Mouse (Mus musculus) intestine, embryonic 16.5 days (tissue): ENCODE results near the gene Avl9. TPM values are rescaled to one million over a fixed set of nuclear protein-coding genes. Genes with fewer than 3 reads are reported as not detected.

Experiments
- ATAC-seq: fragments of 200-750 bp; cut with Nextera tagmentation; 2 replicates; pipeline ENCODE4 v1.8.0; 2017; ENCODE audit warnings: moderate TSS enrichment, moderate library complexity
- H3K27ac ChIP-seq: fragments of 300-500 bp; sonication (generic); 2 replicates; pipeline ENCODE4 v1.5.1; 2014; ENCODE audit warnings: mild to moderate bottlenecking, low read length
- H3K27me3 ChIP-seq: fragments of 300-500 bp; sonication (generic); replicated peaks from 2 replicates; pipeline ENCODE4 v1.6.1; 2014; ENCODE audit warnings: low read length, control low read depth, mixed read lengths; ENCODE audit not compliant: control insufficient read depth, insufficient read depth
- H3K36me3 ChIP-seq: fragments of 300-500 bp; sonication (generic); 2 replicates; pipeline ENCODE4 v1.6.1; 2014; ENCODE audit warnings: low read length, control low read depth; ENCODE audit not compliant: control insufficient read depth, insufficient read depth
- H3K4me1 ChIP-seq: fragments of 300-500 bp; sonication (generic); 2 replicates; pipeline ENCODE4 v1.6.1; 2014; ENCODE audit warnings: low read length, control low read depth, mixed read lengths; ENCODE audit not compliant: control insufficient read depth, insufficient read depth
- H3K4me2 ChIP-seq: fragments of 300-500 bp; sonication (generic); 2 replicates; pipeline ENCODE4 v1.6.1; 2014; ENCODE audit warnings: low read depth, low read length, control low read depth
- H3K4me3 ChIP-seq: fragments of 300-500 bp; sonication (generic); 2 replicates; pipeline ENCODE4 v1.5.1; 2014; ENCODE audit warnings: mild to moderate bottlenecking, low read length
- H3K9ac ChIP-seq: fragments of 300-500 bp; sonication (generic); 2 replicates; pipeline ENCODE4 v1.6.1; 2014; ENCODE audit warnings: low read depth, low read length
- H3K9me3 ChIP-seq: fragments of 300-500 bp; sonication (generic); 2 replicates; pipeline ENCODE4 v1.6.1; 2016; ENCODE audit warnings: low read length, control low read depth; ENCODE audit not compliant: control insufficient read depth
- WGBS: fragments of 180-500 bp; shearing (Covaris S2); extraction: QIAGEN DNeasy Blood & Tissue Kit; methylation state at CpG from one replicate; pipeline ENCODE4 v1.1.7; 2014; 5-methylcytosine and 5-hydroxymethylcytosine counted together
- polyA plus RNA-seq: library from polyadenylated mRNA; unstranded; fragments of >200 nt; fragmentation: Nextera tagmentation; extraction: Ambion mirVana; gene quantifications from 2 replicates; pipeline ENCODE4 v1.2.1, GENCODE M21; 2015

The Avl9 gene
- polyA plus RNA-seq, 1 experiment from 2014 or later: 10.0 TPM

DNA sequence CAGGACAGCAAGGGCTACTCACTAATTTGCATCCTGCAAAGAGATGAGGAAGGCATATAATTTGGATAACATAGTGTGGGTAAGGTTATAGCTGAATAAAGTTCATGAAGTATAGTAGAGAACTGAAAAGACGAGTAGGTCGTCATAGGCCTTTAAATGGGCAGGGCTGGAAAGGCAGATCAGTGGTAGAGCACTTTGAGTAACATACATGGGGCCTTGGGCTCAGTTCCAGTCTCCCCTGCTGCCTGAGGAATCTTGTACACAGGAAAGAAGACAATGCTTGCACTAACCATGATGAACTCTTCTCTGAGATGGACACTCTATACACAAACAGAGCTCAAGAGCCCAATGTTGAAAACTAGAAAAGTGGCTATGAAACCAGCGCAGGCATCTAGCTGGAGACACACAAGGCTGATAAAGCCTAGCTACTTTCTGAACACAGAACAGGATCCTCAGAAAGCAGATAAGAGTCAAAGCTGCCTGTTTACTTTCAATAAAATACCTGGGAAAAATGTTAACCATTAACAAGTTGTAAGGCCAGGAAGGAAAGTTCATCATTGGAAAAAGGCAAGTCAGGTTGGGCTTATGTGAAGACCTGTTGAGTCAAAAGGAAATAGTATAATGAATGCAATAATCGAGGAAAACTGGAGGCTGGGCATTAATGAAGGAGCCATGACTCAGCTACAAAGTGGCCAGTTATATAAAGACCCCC, 69.0 kb downstream of the Avl9 start:
- Histone ChIP-seq H3K27me3 (no peaks in the 10 kb centered on the region), H3K9ac (no peak overlapping the region), H3K4me2 (peak overlapping the region; percentile 29), H3K9me3 (0 out of 2 replicates have a peak, but pooled peaks cover 3% of the 10 kb centered on the region), H3K4me1 (peaks cover 20% of the 10 kb centered on the region), H3K36me3 (peaks cover 19% of the 10 kb centered on the region), H3K4me3 (no peak overlapping the region), H3K27ac (peak overlapping the region; percentile 78)
- ATAC-seq: peak; percentile 85
- 52% methylated on average over 4 of the region's 4 CpGs for WGBS

DNA sequence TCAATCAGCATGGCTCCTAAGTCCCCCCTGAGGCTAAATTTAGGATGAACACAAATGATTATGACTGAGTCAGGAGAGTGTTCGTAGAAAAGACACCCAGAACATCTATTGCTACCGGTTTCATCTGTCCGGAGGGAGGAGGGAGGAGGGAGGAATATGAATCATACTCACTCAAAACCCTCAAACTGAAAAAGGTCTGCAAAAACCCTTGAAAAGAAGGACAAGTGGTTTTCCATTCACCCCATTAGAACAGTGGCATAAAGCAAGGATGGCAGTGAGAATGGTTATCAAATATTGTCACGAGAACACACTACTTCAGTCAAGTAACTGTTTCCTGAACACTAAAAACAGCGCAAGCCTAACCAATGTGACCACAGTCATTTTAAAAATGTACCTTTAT, 70.4 kb downstream of the Avl9 start:
- H3K9ac ChIP-seq: no peak overlapping the region
- H3K9me3 ChIP-seq: 0 out of 2 replicates have a peak, but pooled peaks cover 3% of the 10 kb centered on the region
- WGBS: 75% methylated on average over 5 of the region's 5 CpGs
- H3K27ac ChIP-seq: no peak overlapping the region
- H3K4me3 ChIP-seq: no peak overlapping the region
- no peaks in the 10 kb centered on the region for H3K27me3 ChIP-seq
- no peak for ATAC-seq
- peaks cover 6% of the 10 kb centered on the region; the same call in 1 of the 2 replicates for H3K36me3 ChIP-seq
- H3K4me1 ChIP-seq: peaks cover 23% of the 10 kb centered on the region
- H3K4me2 ChIP-seq: no peak overlapping the region

DNA sequence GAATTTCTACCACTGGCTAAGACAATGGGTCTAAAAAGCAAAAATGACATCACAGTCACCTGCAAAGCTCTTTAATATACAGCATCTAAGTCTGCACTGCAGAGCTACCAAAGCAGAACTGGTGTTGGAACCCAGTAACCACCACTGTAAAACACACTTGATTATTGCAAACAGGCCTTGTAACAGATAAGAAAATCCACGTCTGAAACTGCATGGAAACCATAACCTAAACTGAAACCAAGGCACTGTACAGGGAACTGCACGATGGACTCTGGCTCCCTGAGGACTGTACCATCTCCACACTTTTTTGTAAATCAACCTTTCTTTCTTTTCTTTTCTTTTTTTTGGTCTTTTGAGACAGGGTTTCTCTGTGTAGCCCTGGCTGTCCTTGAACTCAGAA, 73.0 kb downstream of the Avl9 start:
- peak overlapping the region; percentile 9 for H3K27ac ChIP-seq
- 63% methylated on average over 2 of the region's 2 CpGs for WGBS
- H3K4me2 ChIP-seq: no peak overlapping the region
- 0 out of 2 replicates have a peak, but pooled peaks cover 3% of the 10 kb centered on the region for H3K9me3 ChIP-seq
- peaks cover 5% of the 10 kb centered on the region; the same call in 1 of the 2 replicates for H3K36me3 ChIP-seq
- peak; percentile 49; the same call in 1 of the 2 replicates for ATAC-seq
- H3K9ac ChIP-seq: no peak overlapping the region
- H3K4me1 ChIP-seq: peaks cover 20% of the 10 kb centered on the region
- H3K4me3 ChIP-seq: no peak overlapping the region
- no peaks in the 10 kb centered on the region for H3K27me3 ChIP-seq

DNA sequence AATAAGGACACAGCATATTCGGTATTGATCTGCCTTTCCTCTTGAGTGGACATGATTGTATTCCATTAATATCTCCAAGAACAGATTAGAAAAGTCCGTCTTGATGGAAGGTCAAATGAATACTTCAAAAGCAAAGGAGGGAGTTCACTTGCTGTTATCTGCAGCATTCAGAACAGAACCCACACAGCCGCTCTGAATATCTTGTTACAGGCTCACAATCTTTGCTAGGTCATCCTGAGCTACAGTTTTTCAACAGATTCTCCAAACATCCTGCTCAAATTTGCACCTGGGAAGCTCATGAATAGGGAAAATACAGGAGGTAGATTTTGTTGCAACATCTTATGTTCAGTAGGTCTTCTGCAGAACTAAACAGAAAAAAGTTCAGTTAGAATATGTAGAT, 74.6 kb downstream of the Avl9 start:
- H3K27me3 ChIP-seq: no peaks in the 10 kb centered on the region
- 55% methylated on average over 3 of the region's 3 CpGs for WGBS
- H3K9me3 ChIP-seq: 0 out of 2 replicates have a peak, but pooled peaks cover 3% of the 10 kb centered on the region
- H3K36me3 ChIP-seq: peaks cover 5% of the 10 kb centered on the region; the same call in 1 of the 2 replicates
- peaks cover 20% of the 10 kb centered on the region for H3K4me1 ChIP-seq
- ATAC-seq: peak; percentile 25; the same call in 1 of the 2 replicates
- no peak overlapping the region for H3K4me2 ChIP-seq
- H3K27ac ChIP-seq: no peak overlapping the region
- no peak overlapping the region for H3K4me3 ChIP-seq
- H3K9ac ChIP-seq: no peak overlapping the region

DNA sequence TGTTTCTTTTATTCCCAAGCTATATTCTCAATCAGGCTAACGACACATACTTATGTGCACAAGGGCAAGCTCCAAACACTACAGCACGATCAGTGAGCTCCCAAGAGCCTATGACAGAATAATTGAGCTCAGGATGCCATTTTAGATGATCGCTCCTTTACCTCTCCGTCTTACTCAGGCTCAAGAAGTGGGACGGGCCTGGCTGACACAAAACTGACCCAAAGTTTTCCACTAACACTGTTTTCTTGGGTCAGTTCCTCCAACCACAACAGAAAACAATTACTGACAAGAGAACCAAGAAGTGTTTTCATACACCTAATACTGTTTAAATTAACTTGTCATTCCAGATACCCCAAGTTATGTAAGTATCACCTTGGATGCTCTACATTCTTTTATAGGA, 80.1 kb downstream of the Avl9 start:
- Histone ChIP-seq H3K9ac (no peak overlapping the region), H3K4me3 (no peak overlapping the region), H3K36me3 (no peaks in the 10 kb centered on the region), H3K9me3 (no peaks in the 10 kb centered on the region), H3K4me1 (peaks cover 18% of the 10 kb centered on the region), H3K4me2 (no peak overlapping the region), H3K27ac (no peak overlapping the region), H3K27me3 (no peaks in the 10 kb centered on the region)
- ATAC-seq: no peak
- WGBS: 83% methylated on average over 5 of the region's 5 CpGs

DNA sequence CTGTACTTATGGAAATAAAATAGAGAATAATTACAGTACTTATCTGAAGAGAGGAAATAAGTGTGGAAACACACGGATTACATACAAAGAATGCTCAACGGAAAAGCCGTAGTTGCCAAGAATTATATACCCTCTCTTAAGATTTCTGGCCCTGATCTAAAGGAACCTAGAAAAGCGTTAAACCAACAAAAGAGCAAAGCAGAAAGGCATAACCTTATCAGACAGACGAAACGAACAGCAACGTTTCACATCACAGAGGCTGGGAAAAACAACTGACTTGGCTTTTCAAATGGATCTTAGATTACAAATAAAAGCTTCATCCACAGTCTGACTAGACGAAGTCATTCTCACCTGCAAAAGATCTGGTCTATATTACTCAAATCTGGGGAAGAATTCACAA, 81.5 kb downstream of the Avl9 start:
- H3K4me2 ChIP-seq: peak overlapping the region; percentile 72
- H3K27ac ChIP-seq: peak overlapping the region; percentile 100
- peak overlapping the region; percentile 97 for H3K9ac ChIP-seq
- H3K4me1 ChIP-seq: peaks cover 18% of the 10 kb centered on the region
- WGBS: 3% methylated on average over 8 of the region's 8 CpGs
- H3K9me3 ChIP-seq: no peaks in the 10 kb centered on the region
- no peaks in the 10 kb centered on the region for H3K36me3 ChIP-seq
- ATAC-seq: no peak
- H3K27me3 ChIP-seq: no peaks in the 10 kb centered on the region
- H3K4me3 ChIP-seq: peak overlapping the region; percentile 80

DNA sequence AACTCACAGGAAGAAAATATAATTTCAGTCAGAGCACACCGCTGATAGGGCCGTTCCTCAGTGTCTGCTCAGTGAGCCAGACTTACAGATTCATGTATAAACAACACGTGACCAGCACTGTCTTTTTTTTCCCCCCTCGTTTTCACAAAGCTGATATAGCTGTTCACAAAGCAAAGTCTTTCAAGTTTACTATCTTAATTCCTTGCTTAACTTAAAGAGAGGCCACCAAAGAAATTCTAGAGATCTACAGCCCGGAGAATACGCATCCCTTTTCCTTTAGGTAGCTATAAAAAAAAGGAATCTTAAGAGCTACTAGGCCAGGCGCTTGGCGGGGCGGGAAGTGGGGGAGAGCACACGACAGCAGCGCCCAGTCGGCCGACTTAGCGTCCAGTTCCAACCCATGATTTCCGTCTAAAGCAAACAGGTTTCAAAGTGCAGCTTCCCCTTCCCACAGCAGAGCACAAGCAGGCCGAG, 82.0 kb downstream of the Avl9 start:
- no peaks in the 10 kb centered on the region for H3K36me3 ChIP-seq
- H3K4me3 ChIP-seq: peak overlapping the region; percentile 80
- H3K4me1 ChIP-seq: peaks cover 18% of the 10 kb centered on the region
- no peaks in the 10 kb centered on the region for H3K9me3 ChIP-seq
- H3K27me3 ChIP-seq: no peaks in the 10 kb centered on the region
- peak overlapping the region; percentile 97 for H3K9ac ChIP-seq
- peak overlapping the region; percentile 100 for H3K27ac ChIP-seq
- ATAC-seq: peak; percentile 49
- H3K4me2 ChIP-seq: peak overlapping the region; percentile 72
- WGBS: 0% methylated on average over 16 of the region's 16 CpGs

DNA sequence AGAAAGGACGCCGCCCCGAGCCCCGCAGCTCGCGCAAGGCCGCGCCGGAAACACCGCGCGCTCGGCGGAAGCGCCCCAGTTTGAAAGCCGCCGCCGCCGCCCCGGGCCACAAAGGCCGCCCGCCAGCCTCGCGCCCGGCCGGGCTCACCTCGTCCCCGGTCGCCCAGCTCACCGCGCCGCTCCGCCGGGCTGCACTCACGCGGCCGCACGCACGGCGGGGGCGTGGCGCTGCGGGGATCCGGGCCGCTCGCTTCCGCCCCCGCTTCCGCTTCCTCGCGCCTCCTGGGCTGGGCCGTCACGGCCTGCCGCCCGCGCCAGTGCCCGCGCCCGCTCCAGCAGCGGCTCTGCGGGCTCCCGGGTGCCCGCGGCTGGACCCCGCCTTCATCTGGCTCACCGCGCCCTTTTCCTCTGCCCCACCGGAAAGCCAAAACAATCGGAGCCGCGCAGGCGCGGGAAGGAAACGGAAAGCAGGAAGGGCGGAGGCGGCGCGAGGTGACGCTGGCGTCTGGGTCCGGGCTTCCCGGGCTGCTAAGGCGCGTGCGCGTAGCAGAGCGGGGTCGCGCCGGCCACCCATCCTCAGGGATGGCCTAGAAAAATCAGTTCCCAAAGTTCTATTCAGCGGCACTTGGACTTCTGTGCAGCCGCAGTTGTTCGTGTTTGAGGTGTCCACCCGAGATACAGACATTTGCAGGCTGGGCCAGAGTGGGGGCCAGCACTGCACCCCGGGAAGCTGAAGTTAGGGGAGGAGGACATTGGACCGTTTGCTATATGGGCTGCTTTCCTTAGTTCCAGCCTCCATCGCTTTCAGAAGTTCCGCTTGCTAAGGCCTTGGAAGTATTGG, 82.8 kb downstream of the Avl9 start, which contains the start of gene Kbtbd2:
Gene Kbtbd2 (minus strand): TSS at position 503 of the 841 bp plus-strand sequence.
- Histone ChIP-seq H3K27me3 (no peaks in the 10 kb centered on the region), H3K4me2 (peak within 1 kb of the TSS; percentile 86), H3K4me1 (peaks cover 18% of the 10 kb centered on the region), H3K36me3 (no peaks in the 10 kb centered on the region), H3K9ac (peak within 1 kb of the TSS; percentile 97), H3K27ac (peak within 1 kb of the TSS; percentile 100), H3K9me3 (no peaks in the 10 kb centered on the region), H3K4me3 (peak within 1 kb of the TSS; percentile 80)
- peak; percentile 95 for ATAC-seq
- under 1% methylated on average over 87 of the region's 98 CpGs for WGBS

DNA sequence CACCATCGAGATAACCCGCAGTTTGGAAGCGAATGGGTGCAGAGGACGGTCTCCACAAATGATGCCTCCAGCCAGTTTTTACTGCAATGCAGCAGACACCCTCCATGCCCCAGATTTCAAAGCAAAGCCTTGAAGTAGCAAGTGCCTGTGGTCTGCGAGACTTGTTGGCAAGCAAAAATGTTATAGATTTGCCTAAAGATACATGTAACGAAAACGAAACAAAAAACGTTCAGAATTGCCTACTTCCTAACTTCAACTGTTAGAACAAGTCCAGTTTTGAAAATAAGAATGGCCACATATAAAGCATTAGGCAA, 83.4 kb downstream of the Avl9 start:
- Histone ChIP-seq H3K9ac (peak overlapping the region; percentile 97), H3K36me3 (no peaks in the 10 kb centered on the region), H3K9me3 (no peaks in the 10 kb centered on the region), H3K27me3 (no peaks in the 10 kb centered on the region), H3K27ac (peak overlapping the region; percentile 100), H3K4me3 (peak overlapping the region; percentile 80), H3K4me2 (peak overlapping the region; percentile 86), H3K4me1 (peaks cover 18% of the 10 kb centered on the region)
- no peak; the same call in 1 of the 2 replicates for ATAC-seq
- 13% methylated on average over 8 of the region's 8 CpGs for WGBS
